Mouse (Mus musculus): Measurements from ENCODE around the gene Dop1b.
A peak's percentile ranks its signal among the peaks of the same experiment; 100 is the strongest.

Gene Dop1b

GRCm38 (mm10) chr16:93831627-93832395, 120.1 kb downstream of the Dop1b start, which contains the start of gene Morc3:
TSS of gene Morc3 (plus strand) at chr16:93832121.
- DNase-seq, result peak; percentile 100

DNA sequence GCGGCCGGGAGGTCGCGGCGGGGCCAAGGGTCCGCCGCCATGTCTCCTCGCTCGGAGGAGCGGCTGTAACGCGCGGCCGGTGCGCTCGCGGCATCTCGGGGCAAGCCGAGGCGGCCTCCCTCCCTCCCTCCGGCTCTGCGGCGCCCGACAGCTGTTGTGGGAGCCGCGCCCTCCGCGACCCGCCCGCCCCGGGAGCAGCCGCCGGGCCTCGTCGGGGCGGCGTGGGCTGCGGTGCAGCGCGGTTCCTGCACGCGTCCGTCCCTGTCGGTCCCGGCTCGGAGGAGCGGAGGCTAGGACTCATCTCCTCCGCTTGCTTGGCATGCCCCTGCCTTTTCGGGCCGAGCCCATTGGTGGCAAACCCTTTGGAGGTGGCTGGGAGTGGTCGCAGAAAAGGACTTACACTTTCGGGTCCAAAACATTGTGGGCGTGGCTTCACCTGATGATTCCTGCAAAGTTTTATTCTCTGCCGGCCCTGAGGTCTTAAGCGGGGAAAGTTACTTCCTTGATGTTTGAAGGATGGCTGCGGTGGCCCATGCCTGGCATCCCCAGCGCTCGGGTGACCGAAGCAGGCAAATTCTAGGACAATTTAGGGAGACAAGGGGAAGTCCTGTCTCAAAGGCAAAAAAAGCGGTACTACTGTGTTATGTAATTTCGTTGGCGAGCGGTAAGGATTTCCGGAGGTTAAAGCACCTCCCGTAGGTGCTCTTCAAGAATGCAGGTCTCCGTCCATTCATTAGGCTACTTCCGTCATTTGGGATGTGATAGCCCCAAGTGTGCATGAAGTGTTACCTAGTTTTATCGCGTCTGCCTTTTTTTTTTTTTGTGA, 121.0 kb downstream of the Dop1b start:
- peak; percentile 63 for DNase-seq

DNA sequence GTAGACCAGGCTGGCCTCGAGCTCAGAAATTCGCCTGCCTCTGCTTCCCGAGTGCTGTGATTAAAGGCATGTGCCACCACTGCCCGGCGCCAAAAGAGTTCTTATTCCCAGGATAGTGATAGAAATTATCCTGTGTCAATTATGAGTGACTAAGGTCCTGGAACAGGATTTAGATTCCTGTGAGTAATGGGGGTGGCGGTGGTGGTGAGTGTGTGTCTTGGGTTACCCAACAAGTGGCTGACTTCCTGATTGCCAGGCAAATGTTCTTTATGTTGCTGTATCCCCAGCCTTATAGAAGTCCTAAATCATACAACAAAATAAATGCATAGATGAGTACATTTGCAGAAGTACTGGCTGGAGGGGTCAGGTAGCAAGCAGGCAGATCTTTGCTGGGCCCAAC, 121.8 kb downstream of the Dop1b start:
- DNase-seq, result no peak

DNA sequence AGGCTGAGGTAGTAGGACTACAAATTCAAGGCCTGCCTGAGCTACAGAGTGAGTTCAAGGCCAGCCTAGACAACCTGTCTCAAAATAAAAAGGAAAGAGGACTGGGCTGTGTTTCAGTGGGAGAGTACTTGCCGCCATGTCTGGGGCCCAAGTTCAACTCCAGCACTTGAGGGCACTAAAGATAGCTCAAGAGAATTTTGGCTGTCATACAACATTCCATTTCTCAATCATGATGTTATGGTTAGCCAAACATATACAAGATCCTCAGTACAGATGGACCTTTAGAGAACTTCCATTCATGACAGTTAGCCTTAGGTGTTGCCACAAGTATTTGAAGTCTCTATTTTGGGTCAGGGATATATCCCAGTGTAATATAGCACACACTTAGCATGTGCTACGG, 122.4 kb downstream of the Dop1b start:
- DNase-seq, result no peak

DNA sequence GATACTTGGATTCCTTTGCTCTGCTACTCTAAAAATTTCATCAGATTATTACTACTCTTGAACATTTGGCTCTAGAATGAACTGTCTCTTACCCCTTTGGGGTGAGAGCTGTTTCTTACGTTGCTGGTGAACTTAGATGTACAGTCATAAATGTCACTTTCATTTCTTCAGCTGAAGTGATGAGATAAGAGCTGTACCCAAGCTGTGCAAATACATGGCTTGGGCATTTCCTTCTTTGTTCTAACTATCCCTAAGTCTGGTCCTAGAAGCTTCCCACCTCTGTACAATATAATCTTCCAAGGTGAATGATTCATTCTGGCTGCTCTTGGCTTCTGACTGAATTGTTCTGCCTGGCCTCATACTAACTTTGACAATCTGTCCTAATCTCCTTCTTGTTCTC, 127.3 kb downstream of the Dop1b start:
- no peak for DNase-seq

- DNase-seq, result no peak
Measured at GRCm38 (mm10) chr16:93850527-93850926, 138.8 kb downstream of the Dop1b start.

DNA sequence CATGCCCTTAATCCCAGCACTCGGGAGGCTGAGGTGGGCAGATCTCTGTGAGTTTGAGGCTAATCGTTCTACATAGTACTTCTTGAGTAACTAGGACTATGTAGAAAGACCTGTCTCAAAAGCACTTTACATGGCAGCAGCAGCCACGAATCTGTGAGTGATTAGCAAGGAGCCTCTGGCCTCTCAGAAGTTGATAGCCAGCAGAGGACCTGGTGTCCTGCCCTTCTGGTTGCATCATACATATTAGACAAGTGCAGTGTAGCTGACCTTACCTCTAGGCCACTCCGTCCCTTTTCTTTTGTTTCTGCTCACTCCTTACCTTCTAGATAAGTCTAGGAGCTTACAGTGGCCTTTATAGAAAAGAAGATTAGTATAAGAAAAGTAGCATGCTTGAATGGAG, 148.3 kb downstream of the Dop1b start:
- no peak for DNase-seq

All from kidney, adult 11 months (tissue).